Mouse (Mus musculus): ENCODE data around the gene Slco4a1.

Slco4a1 gene

DNA sequence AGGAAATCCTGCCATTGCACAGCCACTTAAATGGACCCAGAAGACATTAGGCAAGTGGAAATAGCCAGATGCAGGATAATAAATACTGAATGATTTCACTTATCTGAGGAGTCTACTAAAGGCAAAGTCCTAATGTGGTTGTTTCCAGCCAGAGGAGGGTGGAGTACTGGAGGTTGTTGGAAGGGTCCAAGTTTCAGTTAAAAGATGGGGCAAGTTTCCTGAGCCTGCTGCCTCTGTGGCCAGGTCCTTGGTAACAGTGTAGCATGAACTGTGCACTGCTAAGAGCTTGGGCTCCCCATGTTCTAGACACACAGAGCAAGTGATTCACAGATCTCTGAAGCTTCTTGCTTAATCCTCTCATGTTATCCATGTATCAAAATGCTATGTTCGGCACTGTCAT, 10.1 kb upstream of the Slco4a1 start:
- peak; percentile 2 for DNase-seq

GRCm38 (mm10) chr2:180449007-180449406, 7.0 kb upstream of the Slco4a1 start:
- no peak for DNase-seq

DNA sequence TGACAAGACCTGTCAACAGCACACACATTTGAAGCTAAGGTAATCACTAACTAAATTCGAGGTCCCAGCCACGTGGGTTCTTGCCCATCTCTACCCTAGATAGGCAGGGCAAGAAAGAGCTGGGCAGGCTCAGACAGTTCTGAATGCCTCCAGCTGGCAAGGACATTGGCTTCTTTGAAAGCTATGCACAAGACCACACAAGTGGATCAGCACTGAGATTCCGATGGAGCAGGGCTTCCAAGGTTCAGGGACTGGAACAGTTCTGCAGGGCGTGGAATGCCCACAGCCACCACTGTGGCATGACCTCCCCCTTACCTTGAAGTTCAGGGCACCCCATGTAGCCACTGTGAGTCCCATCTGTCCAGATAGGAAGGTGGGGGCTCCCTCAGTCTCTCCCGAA, 5.5 kb upstream of the Slco4a1 start:
- DNase-seq: no peak

- no peak for DNase-seq
These were observed 660 bp downstream of the Slco4a1 start for GRCm38 (mm10) chr2:180456705-180457104.

- no peak for DNase-seq
These were observed 1.6 kb downstream of the Slco4a1 start for GRCm38 (mm10) chr2:180457680-180458079.

DNA sequence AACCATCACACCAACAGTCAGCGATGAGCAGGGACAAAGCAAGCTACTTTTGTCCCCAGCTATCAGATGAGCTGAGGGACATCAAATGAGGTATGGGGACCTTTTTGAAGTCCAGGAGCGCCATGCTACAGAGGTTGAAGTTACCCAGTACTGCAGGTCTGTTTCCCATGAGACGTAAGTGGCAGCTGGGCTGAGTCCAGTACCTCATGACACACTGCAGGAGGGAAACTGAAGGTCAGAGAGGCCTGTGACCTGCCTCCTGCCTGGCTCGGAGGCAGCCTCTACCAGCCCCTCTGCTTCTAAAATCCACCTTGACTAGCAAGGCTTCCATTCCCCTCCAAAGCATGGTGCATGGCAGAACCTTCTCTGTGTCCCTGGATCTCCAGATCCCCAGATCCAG, 3.4 kb downstream of the Slco4a1 start:
- DNase-seq: no peak

DNA sequence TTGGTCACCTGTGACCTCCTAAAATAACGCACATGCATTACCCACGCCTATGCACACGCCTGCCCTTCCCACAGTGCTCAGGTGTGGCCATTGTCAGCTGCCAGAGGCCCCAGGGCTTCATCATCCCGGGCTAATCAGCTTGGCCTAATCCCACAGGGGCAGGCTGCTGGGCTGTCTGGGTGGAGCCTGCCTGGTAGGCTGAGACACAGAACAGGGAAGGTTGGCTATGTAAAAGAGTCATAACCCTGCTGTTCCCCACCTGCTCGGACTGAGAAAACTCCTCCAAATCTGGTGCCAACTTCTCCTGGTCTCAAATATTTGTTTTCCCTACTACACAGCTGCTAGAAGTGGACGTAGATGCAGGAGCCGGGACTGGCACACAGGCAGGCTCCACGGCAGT, 4.8 kb downstream of the Slco4a1 start:
- no peak for DNase-seq

DNA sequence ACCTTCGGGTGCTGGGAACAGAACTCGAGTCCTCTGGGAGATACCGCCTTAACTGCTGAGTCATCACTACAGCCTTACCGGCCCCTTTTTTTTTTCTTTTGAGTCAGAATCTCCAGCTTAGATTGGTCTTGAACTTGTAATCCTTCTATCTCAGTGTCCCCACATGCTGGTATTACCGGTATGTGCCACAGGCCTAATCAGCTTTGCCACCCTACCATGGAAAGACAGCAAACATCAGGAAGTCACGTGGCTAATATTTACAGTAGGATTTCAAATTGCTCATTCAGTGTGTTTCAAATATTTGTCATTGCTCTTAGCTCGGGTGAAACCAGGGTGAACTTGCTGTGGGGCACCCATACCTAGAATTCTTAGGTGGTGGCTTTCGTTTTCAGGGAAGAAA, 6.5 kb downstream of the Slco4a1 start:
- DNase-seq: no peak

DNA sequence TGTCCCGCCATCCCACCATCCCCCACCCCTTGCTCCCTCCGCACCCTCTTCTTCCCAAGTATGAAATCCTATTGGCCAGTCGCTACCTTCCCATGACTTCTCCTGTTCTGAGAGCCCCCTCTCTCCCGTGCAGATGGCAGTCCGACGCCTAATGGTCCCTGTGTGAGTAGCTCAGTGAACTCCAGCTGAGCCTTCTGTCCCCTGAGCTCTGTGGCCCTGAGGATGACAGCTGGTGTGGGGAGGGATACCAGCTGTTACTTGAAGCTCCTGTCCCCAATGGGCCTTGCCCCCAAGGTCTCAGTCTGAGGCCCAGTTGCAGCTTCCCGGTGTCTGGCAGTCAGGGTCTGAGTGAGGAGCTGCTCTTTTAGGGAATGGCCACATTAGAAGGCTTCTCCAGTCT, 10.5 kb downstream of the Slco4a1 start:
- no peak for DNase-seq

- no peak for DNase-seq
These were observed 12.8 kb downstream of the Slco4a1 start for GRCm38 (mm10) chr2:180468871-180469270.

GRCm38 (mm10) chr2:180469768-180470167, 13.7 kb downstream of the Slco4a1 start:
- DNase-seq: no peak

DNA sequence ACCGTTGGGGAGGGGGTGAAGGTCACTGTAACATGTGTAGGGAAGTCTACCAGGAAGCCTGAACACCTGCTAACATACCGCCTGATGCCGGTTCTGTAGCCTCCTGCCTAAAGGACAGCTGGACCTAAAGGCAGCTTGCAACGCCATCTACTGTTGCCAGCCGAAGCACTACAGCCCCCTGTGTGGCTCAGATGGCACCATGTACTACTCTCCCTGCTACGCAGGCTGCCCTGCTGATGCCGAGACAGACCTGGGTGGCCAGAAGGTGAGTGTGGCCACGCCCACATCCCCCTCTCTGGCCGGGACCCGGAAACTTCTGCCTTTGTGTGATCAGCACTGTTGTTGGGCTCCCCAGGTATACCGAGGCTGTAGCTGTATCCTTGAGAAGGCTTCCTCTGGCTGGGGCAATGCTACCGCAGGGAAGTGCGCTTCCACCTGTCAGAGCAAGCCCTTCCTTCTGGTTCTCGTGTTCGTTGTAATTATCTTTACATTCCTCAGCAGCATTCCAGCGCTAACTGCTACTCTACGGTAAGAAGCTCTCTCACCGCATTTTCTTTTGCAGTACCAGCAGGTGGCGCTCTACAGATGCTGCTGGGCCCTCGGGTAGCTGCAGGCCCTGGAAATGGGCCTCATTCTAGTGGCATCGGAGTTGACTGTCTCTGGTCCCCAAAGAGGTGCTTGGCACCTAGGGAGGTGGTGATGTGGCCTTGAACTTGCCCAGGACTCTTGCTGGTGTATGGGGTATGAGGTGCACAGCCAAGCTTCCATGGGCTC, 16.4 kb downstream of the Slco4a1 start:
- peak; percentile 49 for DNase-seq

- peak; percentile 64 for DNase-seq
These were observed 17.0 kb downstream of the Slco4a1 start for GRCm38 (mm10) chr2:180473080-180473440.

- no peak for DNase-seq
These were observed 18.8 kb downstream of the Slco4a1 start for GRCm38 (mm10) chr2:180474864-180475263.

- DNase-seq: no peak
These were observed 26.2 kb downstream of the Slco4a1 start for GRCm38 (mm10) chr2:180482274-180482673.

DNA sequence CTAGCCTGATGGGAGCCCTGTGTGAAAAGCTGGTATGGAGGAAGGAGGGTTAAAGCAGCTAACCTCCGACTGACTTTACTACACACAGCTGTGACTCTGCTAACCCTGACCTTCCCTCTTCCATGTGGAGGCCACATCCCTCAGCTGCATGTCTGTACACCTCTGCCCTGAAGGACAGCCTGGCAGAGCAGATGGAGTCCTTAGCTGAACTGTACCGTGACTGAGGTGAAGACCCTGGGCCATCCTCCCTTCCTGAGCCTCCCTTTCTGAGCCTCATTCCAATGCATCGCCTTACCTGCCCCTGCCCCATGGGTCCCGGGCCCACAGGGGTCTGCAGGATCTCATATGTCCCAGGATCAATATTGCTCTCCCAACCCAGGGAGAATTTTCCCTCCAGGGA, 28.8 kb downstream of the Slco4a1 start:
- DNase-seq: no peak

GRCm38 (mm10) chr2:180485306-180485705, 29.3 kb downstream of the Slco4a1 start:
- no peak for DNase-seq

- DNase-seq: no peak
These were observed 32.2 kb downstream of the Slco4a1 start for GRCm38 (mm10) chr2:180488210-180488751.

GRCm38 (mm10) chr2:180495906-180496305, 39.9 kb downstream of the Slco4a1 start:
- no peak for DNase-seq

GRCm38 (mm10) chr2:180499741-180500140, 43.7 kb downstream of the Slco4a1 start, which contains the start of gene Ntsr1:
Gene Ntsr1 (plus strand): TSS chr2:180499976.
- DNase-seq: peak; percentile 14

DNA sequence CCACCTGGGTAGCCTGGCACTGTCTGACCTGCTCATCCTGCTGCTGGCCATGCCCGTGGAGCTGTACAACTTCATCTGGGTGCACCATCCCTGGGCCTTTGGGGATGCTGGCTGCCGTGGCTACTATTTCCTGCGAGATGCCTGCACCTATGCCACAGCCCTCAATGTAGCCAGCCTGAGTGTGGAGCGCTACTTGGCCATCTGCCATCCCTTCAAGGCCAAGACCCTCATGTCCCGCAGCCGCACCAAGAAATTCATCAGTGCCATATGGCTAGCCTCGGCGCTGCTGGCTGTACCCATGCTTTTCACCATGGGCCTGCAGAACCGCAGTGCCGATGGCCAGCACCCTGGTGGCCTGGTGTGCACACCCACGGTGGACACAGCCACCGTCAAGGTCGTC, 44.7 kb downstream of the Slco4a1 start:
- no peak for DNase-seq

DNA sequence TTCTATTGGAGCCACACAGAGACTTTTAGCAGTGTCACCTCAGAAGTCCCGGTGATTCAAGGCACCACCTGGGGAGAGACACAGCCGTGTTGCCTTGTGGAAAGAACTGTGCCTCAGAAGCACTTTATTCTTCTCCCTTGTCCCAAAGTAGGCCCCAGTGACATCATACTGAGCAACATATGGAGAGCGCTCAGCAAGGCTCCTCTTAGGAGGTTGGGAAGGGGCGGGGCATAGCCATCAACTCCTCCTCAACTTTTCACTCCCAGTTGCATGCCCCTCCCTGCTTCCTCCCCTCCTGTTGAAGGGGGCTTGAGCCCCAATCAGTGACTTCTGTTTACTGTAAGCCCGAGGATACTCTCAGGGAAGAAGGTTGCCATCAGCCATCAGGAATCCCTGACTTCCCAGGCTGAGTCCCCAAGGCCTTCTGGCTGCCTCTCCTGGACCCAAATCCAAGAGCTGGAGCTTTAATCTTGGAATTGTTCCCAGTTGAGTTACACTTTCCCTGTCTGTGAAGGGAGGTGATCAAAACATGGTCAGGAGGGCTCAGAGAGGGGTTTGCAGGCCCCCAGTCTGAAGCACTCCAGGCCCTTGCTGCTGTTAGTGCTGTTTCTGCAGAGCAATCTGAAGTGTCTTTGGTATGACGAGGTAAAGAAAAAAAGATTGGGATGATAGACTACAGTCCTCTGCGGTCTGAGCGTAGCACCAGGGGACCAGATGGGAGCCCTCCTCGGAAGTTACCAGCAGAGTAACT, 45.3 kb downstream of the Slco4a1 start:
- no peak for DNase-seq

DNA sequence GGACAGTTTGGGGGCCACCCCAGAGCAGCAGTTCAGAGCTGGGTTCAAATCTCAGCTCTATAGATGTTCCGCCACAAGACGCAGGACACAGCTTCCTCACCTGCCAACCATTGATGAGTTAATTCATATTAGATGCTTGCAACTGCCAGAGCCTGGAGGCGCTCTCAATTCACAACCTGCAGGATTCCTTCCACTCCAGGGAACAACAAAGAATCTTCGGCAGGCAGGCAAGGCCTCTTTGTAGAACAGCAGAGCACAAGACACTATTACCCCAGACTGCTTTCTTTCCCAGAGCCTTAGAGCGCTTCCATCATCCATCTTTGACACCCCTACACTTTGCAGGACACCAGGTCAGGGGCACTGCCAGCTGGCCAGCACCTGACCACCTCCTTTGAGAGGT, 50.2 kb downstream of the Slco4a1 start:
- DNase-seq: no peak

DNA sequence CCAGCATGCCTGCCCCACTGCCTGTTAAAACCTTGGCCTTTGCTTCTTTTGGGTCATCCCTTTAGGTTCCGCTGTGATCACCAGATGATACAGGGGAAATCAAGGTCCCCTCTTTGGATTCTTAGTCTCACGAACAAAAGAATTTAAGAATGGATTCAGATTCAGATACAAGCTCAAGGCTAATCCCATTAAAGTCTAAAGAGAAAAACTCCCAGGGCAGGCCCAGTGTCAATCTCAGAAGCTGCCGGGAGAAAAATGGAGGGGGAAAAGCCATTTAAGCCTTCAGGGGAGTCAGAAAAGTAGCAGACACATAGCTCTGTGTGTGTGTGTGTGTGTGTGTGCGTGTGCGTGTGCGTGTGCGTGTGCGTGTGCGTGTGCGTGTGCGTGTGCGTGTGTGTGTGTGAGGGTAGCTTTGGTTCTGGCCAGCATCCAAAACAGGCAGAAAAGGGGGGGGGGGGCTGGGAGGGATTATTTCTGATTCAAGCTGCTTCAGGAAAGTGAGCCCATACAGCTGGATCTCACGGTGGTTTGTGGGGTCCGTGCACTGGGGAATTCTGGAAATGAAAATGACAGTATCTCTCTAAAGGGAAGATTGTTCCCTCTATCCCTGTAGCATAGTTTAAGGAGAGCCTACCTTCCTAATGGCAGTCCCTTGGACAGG, 52.5 kb downstream of the Slco4a1 start:
- DNase-seq: no peak
